Mouse (Mus musculus) liver, adult 10 weeks (tissue): Measurements from ENCODE around the gene Olfr894. TPM values are rescaled to one million over a fixed set of nuclear protein-coding genes. Genes with fewer than 3 reads are reported as not detected.

Experiments
- polyA plus RNA-seq: library from polyadenylated mRNA; stranded (reverse); fragments of 350-450 nt; fragmentation: Illumina TruSeq; extraction: RNeasy Lipid Tissue Mini Kit (QIAGEN cat#74804); gene quantifications from one replicate; pipeline ENCODE4 v1.2.3, GENCODE M21; 2014; ENCODE audit warnings: low read depth, low replicate concordance

The Olfr894 gene
- polyA plus RNA-seq, result not detected

DNA sequence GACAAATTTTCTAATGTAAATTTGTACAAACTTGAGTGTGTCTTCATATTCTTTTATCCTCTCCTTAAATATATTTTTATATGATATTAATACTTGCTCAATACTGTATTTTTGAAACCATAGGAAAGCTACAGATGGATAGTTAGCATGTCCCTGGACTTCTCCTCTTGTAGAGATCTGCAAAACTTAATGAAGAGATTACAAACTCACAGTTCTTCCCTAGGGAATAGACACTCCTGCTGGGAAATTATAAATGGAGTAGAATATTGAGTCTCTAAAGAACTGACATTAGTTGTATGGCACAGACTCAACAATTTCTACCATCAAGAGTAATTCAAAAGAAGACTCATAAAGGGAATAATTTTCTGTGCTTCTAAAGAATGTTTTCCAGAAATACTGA, at the start of gene Olfr894:
Gene Olfr894 (plus strand): TSS at position 301 of the 400 bp plus-strand sequence.

DNA sequence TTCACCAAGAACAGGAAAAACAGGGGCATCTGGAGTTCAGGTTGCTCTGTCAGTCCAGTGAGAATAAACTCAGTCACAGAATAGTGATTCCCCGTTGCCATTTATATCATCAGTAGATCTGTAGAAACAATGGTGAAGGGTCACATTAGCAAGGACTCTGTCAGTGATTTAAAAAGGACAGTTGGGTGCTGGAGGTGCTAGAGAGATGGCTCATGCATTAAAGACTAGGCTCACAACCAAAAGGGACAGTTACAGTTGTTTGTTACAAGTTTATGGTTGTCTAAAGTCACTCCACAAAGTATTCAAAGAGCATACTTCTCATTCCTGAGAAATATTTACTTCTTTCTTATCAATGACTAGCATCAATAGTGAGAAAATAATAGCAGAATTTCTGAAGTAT, 37.1 kb upstream of the Olfr894 start, which contains the start of gene Olfr891:
Gene Olfr891 (minus strand): TSS at position 101 of the 400 bp plus-strand sequence.

DNA sequence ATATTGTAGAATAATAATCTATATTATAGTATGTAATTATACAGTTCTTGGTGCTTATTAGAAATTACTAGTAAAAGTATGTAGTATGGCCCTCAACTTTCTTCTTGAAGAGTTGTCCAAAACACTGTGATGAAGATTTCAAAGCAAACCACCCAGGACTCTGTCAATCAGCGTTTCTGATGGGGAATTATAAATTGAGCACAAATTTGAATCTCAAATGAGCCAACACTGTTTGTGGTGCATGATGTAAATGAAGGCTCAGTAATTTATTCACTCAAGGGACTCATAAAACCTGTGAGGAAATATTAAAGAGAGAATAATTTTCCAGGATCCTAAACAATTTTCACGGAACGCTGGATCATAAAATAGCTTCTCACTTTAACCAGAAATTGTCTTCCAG, 9.8 kb upstream of the Olfr894 start, which contains the start of gene Olfr893:
Gene Olfr893 (plus strand): TSS at position 301 of the 400 bp plus-strand sequence.

DNA sequence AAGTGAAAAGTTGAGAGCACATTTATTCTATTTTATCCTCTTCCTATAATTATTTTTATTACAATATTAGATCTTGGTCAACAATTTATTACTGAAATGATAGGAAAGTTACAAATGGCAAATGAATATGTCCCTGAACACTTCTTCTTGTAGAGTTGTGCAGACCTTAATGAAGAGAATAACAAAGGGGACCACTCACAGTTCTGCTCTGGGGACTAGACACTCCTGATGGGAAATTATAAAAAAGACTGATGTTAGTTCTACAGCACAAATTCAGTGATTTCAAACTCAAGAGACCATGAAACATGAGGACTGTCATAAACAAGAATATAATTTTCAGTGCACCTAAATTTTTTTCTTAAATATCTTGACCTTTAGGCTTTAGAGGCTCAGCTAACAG, 34.6 kb downstream of the Olfr894 start, which contains the start of gene Olfr143:
Gene Olfr143 (plus strand): TSS at position 301 of the 400 bp plus-strand sequence.

DNA sequence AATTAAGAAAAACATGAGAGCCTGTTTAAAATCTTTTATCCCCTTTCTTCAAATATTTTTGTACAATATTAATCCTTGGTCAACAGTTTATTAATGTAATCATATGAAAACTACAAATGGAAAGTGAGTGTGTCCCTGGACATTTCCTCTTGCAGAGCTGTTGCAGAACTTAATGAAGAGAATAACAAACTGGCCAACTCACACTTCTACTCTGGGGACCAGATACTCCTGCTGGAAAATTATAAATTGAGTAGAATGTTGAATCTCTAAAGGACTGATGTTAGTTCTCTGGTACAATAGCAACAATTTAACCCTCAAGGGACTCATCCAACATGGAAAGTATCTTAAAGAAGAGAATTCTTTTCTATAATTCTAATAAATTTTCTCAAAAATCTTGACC, 49.7 kb downstream of the Olfr894 start, which contains the start of gene Olfr895:
Gene Olfr895 (plus strand): TSS at position 301 of the 400 bp plus-strand sequence.

Other genes with a start within 250 kb of the Olfr894 start
- not detected for gene Olfr881, start 226.2 kb upstream of the Olfr894 start, polyA plus RNA-seq
- not detected for gene Olfr883, start 192.2 kb upstream of the Olfr894 start, polyA plus RNA-seq
- gene Olfr884, start 171.5 kb upstream of the Olfr894 start, polyA plus RNA-seq, result not detected
- not detected for gene Olfr885, start 156.7 kb upstream of the Olfr894 start, polyA plus RNA-seq
- gene Olfr887, start 134.0 kb upstream of the Olfr894 start, polyA plus RNA-seq, result not detected
- not detected for gene Olfr888, start 109.9 kb upstream of the Olfr894 start, polyA plus RNA-seq
- not detected for gene Olfr889, start 102.9 kb upstream of the Olfr894 start, polyA plus RNA-seq
- gene Olfr890, start 75.5 kb upstream of the Olfr894 start, polyA plus RNA-seq, result not detected
- not detected for gene Olfr891, start 37.2 kb upstream of the Olfr894 start, polyA plus RNA-seq
- gene Olfr893, start 9.7 kb upstream of the Olfr894 start, polyA plus RNA-seq, result not detected
- gene Olfr143, start 34.7 kb downstream of the Olfr894 start, polyA plus RNA-seq, result not detected
- gene Olfr895, start 49.8 kb downstream of the Olfr894 start, polyA plus RNA-seq, result not detected
- gene Olfr896-ps1, start 73.1 kb downstream of the Olfr894 start, polyA plus RNA-seq, result not detected
- gene Olfr25, start 111.0 kb downstream of the Olfr894 start, polyA plus RNA-seq, result not detected
- not detected for gene Olfr898, start 130.4 kb downstream of the Olfr894 start, polyA plus RNA-seq
- gene Olfr250, start 148.8 kb downstream of the Olfr894 start, polyA plus RNA-seq, result not detected
- gene Olfr251, start 159.0 kb downstream of the Olfr894 start, polyA plus RNA-seq, result not detected
- gene Olfr147, start 183.6 kb downstream of the Olfr894 start, polyA plus RNA-seq, result not detected
- not detected for gene Olfr901, start 211.4 kb downstream of the Olfr894 start, polyA plus RNA-seq
- gene Olfr902, start 229.6 kb downstream of the Olfr894 start, polyA plus RNA-seq, result not detected
- not detected for gene Olfr904, start 245.1 kb downstream of the Olfr894 start, polyA plus RNA-seq